Mouse (Mus musculus): ENCODE results near the gene Kcnrg.

GRCm38 (mm10) chr14:61607157-61607556 lies at the start of gene Kcnrg:
- TF ChIP-seq MYOG (IDR thresholded peaks at IDR 0.05; ENCODE audit: control insufficient read depth in 1 of 3, insufficient read depth in 1 of 3, insufficient read length in 2 of 3, low read depth in 2 of 3) (no peak), REST (IDR thresholded peaks at IDR 0.05; ENCODE audit: insufficient read depth, insufficient read length) (no peak), POLR2A (IDR thresholded peaks at IDR 0.05; ENCODE audit: insufficient read length, low read depth) (no peak)

Data from myocyte (in vitro differentiated cells).